Mouse (Mus musculus) activated CD4-positive, CD25-positive, alpha-beta regulatory T cell, adult 9 weeks (primary cell): ENCODE results near the gene Rap2c. TPM values are rescaled to one million over a fixed set of nuclear protein-coding genes. Genes with fewer than 3 reads are reported as not detected.

Experiments
- polyA plus RNA-seq: library from polyadenylated mRNA; unstranded; fragments of 100-300 nt; shearing (Covaris generic); gene quantifications from one replicate; pipeline ENCODE4 v1.2.1, GENCODE M21; 2017

The Rap2c gene
- polyA plus RNA-seq = 23.0 TPM

DNA sequence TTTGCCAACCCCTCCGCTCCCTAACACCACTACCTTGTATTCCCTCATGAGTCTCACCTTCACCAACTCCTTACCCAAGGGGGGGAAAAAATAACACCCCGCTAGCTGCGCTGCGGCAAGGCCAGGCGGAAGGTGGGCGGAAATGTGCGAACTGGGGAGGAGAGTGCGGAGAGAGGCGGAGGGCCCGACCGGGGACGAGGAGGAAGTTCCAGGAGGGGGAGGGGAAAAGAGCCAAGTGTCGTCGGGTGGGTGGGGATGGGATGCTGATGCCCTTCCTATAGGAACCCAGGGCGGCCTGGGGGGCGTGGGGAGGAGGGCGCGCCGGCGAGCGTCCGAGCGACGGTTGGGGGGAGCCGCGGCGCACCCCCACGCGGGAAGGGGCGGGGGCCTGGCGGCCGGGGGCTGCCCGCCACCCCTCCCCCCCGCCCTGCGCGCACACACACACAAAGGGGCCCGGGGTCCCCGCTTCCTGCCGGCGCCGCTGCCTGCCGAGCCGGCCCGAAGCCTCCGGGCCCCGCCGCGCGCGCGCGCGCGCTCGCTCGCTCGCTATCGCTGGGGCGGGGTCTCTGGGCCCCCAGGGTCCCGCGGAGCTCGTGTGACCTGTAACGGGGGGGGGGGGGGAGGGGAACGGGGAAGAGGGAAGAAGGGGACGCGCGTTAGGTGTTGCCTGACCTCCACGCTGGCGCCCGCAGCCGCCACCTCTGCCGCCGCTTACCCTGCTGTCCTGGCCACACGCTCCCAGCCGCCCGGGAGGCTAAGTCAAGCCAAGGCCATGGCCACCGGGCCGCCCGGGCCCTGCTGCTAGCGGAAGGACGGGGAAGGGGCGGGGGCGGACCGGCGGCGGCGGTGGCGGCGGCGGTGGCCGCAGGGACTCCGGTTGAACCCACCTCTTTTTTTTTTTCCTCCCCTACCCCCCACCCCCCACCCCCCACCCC, at the start of gene Rap2c:
Gene Rap2c, minus strand, starts transcription at position 168 of the 935 bp plus-strand sequence.

Other genes with a start within 250 kb of the Rap2c start
- gene Stk26, start 177.0 kb downstream of the Rap2c start, polyA plus RNA-seq = 58.0 TPM
- gene Frmd7, start 75.3 kb downstream of the Rap2c start, polyA plus RNA-seq = not detected
- gene Mbnl3, start 188.5 kb upstream of the Rap2c start, polyA plus RNA-seq = 23.3 TPM